Mouse (Mus musculus) liver, adult 2 months (tissue): ENCODE results near the gene Krt79.

Experiments used
- CTCF ChIP-seq: fragments of 200-500 bp; IDR thresholded peaks from 2 replicates; pipeline ENCODE4 v1.5.1; 2011; ENCODE audit warnings: low read depth, low read length, control low read depth
- POLR2A ChIP-seq: fragments of 200-500 bp; IDR thresholded peaks from 2 replicates; pipeline ENCODE4 v1.6.1; 2011; ENCODE audit warnings: low read length, control low read depth; ENCODE audit not compliant: insufficient read depth; ENCODE audit errors: extremely low read depth

DNA sequence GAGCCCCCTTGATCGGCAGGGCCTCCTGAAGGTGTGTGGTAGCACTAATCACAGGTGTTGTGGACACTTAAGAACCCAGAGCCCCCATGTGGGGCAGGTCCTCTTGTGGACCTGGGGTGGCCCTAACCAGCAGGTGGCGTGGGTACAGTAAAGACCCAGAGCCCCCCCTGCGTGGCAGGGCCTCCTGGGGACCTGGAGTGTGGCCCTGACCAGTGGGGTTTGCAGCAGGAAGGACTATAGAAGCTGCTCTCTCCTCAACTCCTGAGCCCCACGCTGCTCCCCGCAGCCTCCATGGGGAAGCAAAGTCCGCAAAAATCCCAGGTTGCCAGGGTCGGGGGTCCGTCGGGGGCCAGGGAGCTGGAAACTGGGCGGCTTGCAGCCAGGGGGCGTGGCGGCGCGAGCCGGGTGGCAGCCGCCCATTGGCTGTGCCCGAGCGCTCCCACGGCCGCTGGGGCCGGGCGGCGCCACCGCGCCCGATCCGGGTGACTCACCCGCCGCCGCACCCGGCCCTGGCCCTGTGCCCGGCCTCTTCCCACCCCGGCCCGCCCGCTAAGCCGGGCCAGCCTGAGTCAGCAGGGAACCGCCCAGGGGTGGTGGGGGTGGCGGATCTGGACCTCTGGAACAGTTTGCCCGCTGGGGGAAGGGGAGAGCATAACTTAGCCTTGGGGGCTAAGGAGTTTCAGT is 37.1 kb upstream of the Krt79 start:
- TF ChIP-seq CTCF (peak; percentile 16; the same call in 1 of the 2 replicates), POLR2A (0 out of 2 replicates have a peak, but pooled peaks have one; percentile 3)
